Mouse (Mus musculus): ENCODE data around the gene Adam4. TPM values are rescaled to one million over a fixed set of nuclear protein-coding genes. Genes with fewer than 3 reads are reported as not detected.

Adam4 gene
- polyA plus RNA-seq (2012; rRNA removed), result 1.3 TPM in 2 replicates

DNA sequence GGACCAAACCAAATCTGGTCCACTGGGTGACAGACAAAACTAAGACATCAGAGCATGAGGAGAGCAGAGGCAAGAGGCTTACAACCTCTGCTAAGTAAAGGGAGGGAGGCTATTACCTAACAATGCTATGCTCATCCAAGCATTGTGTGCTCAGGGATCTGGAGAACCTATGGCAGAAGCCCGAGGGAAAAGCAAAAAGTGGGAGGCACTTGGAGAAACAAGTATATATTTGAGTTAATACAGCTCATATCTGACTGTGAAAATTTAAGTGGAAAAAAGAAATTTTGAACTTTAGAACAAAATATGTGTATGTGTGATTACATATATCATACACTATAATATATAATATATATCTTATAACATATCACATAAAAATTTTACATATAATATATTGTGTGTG, at the start of gene Adam4:
Gene Adam4, minus strand, starts transcription at position 101 of the 400 bp plus-strand sequence.

DNA sequence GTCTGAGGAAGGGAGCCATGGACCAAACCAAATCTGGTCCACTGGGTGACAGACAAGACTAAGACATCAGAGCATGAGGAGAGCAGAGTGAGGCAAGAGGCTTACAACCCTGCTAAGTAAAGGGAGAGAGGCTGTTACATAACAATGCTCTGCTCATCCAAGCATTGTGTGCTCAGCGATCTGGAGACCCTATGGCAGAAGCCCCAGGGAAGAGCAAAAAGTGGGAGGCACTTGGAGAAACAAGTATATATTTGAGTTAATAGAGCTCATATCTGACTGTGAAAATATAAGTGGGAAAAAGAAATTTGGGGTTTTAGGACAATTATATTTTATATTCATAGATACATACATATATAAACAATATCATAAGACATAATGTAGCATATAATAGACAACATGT, 42.4 kb downstream of the Adam4 start, which contains the start of gene Gm4787:
Gene Gm4787, minus strand, starts transcription at position 101 of the 400 bp plus-strand sequence.

Other genes starting within 250 kb of the Adam4 start
- 1.7 and 1.8 TPM in 2 replicates for gene Slc8a3, start 88.8 kb downstream of the Adam4 start, polyA plus RNA-seq (2012; rRNA removed)
- gene Gm4787, start 42.5 kb downstream of the Adam4 start, polyA plus RNA-seq (2012; rRNA removed), result 1.1 and 1.2 TPM in 2 replicates
- 77.5 and 83.4 TPM in 2 replicates for gene Cox16, start 63.2 kb upstream of the Adam4 start, polyA plus RNA-seq (2012; rRNA removed)
- gene Gm20498, start 111.0 kb upstream of the Adam4 start, polyA plus RNA-seq (2012; rRNA removed), result 22.5 and 29.1 TPM in 2 replicates
- 18.6 and 28.4 TPM in 2 replicates for gene Synj2bp, start 111.0 kb upstream of the Adam4 start, polyA plus RNA-seq (2012; rRNA removed)
- 0.22 and 0.27 TPM in 2 replicates for gene Adam21, start 146.5 kb upstream of the Adam4 start, polyA plus RNA-seq (2012; rRNA removed)
- gene Med6, start 173.1 kb upstream of the Adam4 start, polyA plus RNA-seq (2012; rRNA removed), result 74.5 and 117 TPM in 2 replicates
- gene Ttc9, start 209.3 kb upstream of the Adam4 start, polyA plus RNA-seq (2012; rRNA removed), result 3.7 and 3.8 TPM in 2 replicates

Measured in central nervous system, embryonic 11.5 days (tissue).